Mouse (Mus musculus): ENCODE results near the gene Olfr998. TPM values are rescaled to one million over a fixed set of nuclear protein-coding genes. Genes with fewer than 3 reads are reported as not detected.
"Not testable (repeated sequence)": the region's sequence is repeated elsewhere in the genome, so short reads cannot be mapped to it uniquely, and the experiment has no call there.

The Olfr998 gene
- not detected for total RNA-seq (2021)

DNA sequence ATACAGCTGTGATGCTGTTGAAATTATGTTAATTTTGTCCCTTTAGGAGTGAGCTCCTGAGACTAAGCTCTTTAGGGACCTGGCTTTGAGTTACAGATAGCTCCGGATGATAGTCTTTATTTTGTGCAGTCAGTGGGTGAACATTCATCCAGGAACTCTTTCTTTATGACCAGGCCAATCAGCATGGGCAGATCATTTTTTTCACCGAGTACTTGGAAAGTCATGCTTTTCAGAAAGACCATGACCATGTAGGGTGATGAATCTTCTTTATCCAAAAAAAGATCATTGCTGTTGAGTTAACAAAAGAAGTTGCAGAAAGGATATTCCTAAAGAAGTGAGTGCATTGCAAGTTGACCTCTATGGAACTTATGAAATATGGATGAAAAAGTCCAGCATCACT lies at the start of gene Olfr998:
Olfr998 (plus strand) TSS at position 301 of the 400 bp plus-strand sequence.
- DNase-seq (ENCODE audit: low spot score in 2 of 2); intact Hi-C loops (cut with DNase I): not testable (repeated sequence)

DNA sequence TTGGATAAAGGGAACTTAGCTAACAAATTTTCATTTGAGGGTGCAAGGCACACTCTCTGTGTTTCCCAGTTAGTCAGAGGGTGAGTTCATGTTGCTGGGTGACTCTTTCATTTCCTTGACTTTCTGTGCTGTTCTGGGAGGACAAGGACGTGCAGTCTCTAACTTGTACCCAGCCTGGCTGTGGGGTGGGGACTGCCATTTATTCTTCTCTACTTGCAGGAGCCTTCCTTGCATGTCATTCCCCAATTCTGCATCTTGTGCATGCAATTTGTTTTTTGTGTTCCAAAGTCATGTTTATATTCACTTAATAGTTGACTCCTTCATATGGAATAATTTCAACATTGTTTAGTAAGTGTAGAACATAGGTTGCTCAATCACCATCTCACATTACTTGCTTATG lies 33.9 kb upstream of the Olfr998 start:
- intact Hi-C loops (cut with DNase I), result no loop called here
- no peak for DNase-seq (ENCODE audit: low spot score in 2 of 2)

GRCm38 (mm10) chr2:85560226-85560625 lies 28.5 kb upstream of the Olfr998 start:
- intact Hi-C loops (cut with DNase I), result loop anchor here (2.0 kb wide), 1 partner anchor 313 kb away; no protein-coding TSS in a partner anchor
- DNase-seq (ENCODE audit: low spot score in 2 of 2), result peak in 1 of 2 experiments; percentile 1

DNA sequence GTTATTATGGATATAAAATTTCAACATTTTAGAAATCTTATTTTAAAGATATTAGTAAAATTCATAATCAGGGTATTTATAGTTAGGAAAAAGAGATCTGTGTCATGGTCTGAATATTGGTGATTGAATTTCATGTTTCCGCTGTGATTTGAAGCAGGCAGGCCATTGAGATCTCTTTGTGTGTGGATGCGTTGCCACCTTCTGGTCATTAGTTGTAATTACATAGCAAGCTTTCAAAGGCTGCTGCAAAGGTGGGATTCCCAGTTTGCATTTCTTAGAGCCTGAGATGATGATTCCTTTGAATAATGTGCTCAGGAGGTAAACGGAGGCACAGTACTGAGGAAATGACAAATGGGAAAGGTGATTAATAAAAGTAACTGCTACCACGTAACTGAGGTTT lies 27.6 kb upstream of the Olfr998 start:
- intact Hi-C loops (cut with DNase I), result loop anchor here (1.0 to 2.0 kb wide), 2 partner anchors 314 to 438 kb away; no protein-coding TSS in a partner anchor
- peak; percentile 58 to 66 for DNase-seq (ENCODE audit: low spot score in 2 of 2)

DNA sequence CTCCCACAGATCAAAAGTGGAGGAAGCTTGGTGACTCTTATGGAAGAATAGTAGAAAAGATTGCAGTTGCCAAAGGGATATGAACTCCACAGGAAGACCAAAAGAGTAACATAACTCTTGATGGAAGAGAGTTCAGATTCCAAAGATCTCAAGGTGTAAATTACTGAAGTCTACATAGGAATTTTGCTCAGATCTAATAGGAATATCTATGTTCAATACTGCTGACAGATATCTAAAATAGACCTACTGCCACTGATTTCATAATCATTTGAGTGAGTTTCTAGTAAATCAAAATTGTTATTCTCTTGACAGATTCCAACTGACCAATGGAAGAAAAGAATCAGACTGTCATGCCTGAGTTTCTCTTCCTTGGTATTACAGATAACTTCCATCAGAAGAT lies 9.8 kb upstream of the Olfr998 start, which contains the start of gene Olfr996:
Olfr996 (plus strand) TSS at position 301 of the 400 bp plus-strand sequence.
- intact Hi-C loops (cut with DNase I), result no loop called here
- DNase-seq (ENCODE audit: low spot score in 2 of 2), result no peak

DNA sequence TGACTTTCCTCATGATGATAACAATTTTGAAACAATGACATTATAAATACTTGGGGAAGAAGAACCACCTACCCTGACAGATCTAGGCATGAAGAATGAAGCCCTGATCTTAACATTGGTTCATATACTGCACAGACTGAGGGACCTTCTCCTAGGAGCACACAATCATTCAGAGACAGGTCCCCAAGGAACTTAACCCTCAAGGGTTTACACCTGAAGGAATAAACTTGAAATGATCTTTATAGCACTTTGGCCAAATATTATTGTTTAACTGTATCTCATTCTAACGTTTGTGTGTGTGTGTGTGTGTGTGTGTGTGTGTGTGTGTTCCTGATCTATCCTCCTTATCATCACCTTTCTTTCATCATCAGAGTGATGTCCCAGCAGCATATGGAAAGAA lies 23.1 kb downstream of the Olfr998 start, which contains the start of gene Olfr1000:
Olfr1000 (minus strand) TSS at position 101 of the 400 bp plus-strand sequence.
- intact Hi-C loops (cut with DNase I), result no loop called here
- no peak for DNase-seq (ENCODE audit: low spot score in 2 of 2)

Other genes starting within 250 kb of the Olfr998 start
- gene Olfr987, start 249.6 kb upstream of the Olfr998 start, total RNA-seq (2021), result not detected
- gene Olfr988, start 225.7 kb upstream of the Olfr998 start, total RNA-seq (2021), result not detected
- not detected for gene Olfr992, start 179.5 kb upstream of the Olfr998 start, total RNA-seq (2021)
- gene Olfr993, start 174.1 kb upstream of the Olfr998 start, total RNA-seq (2021), result not detected
- gene Olfr994, start 152.5 kb upstream of the Olfr998 start, total RNA-seq (2021), result not detected
- not detected for gene Olfr995, start 145.3 kb upstream of the Olfr998 start, total RNA-seq (2021)
- under 1 TPM in 1 of 2 experiments, not detected in 1; 0.30 TPM for gene 4833423E24Rik, start 69.9 kb upstream of the Olfr998 start, total RNA-seq (2021)
- gene Olfr996, start 9.7 kb upstream of the Olfr998 start, total RNA-seq (2021), result not detected
- not detected for gene Olfr1000, start 23.0 kb downstream of the Olfr998 start, total RNA-seq (2021)
- not detected for gene Olfr1002, start 61.8 kb downstream of the Olfr998 start, total RNA-seq (2021)
- not detected for gene Olfr154, start 75.5 kb downstream of the Olfr998 start, total RNA-seq (2021)
- gene Olfr1006, start 89.8 kb downstream of the Olfr998 start, total RNA-seq (2021), result not detected
- gene Olfr1008, start 100.5 kb downstream of the Olfr998 start, total RNA-seq (2021), result not detected
- not detected for gene Olfr1009, start 126.5 kb downstream of the Olfr998 start, total RNA-seq (2021)
- not detected for gene Olfr1012, start 173.8 kb downstream of the Olfr998 start, total RNA-seq (2021)
- gene Olfr1013, start 178.2 kb downstream of the Olfr998 start, total RNA-seq (2021), result not detected
- not detected for gene Olfr1014, start 183.8 kb downstream of the Olfr998 start, total RNA-seq (2021)
- gene Olfr1015, start 193.1 kb downstream of the Olfr998 start, total RNA-seq (2021), result not detected
- gene Olfr1016, start 213.6 kb downstream of the Olfr998 start, total RNA-seq (2021), result not detected
- not detected for gene Olfr1018, start 229.5 kb downstream of the Olfr998 start, total RNA-seq (2021)